Mouse (Mus musculus) small intestine, adult 2 months (tissue): ENCODE data around the gene Rdh5.

Experiments
- CTCF ChIP-seq: fragments of 200-500 bp; IDR thresholded peaks from 2 replicates; pipeline ENCODE4 v1.5.1; 2012; ENCODE audit warnings: low read depth, mild to moderate bottlenecking, control low read depth, inconsistent platforms, low read length, moderate library complexity, mixed read lengths; ENCODE audit not compliant: insufficient replicate concordance, insufficient read length; ENCODE audit errors: extremely low read depth
- POLR2A ChIP-seq: fragments of 200-500 bp; IDR thresholded peaks from 2 replicates; pipeline ENCODE4 v1.6.1; 2012; ENCODE audit warnings: low read depth, mild to moderate bottlenecking, control low read depth, inconsistent platforms, low read length, moderate library complexity

DNA sequence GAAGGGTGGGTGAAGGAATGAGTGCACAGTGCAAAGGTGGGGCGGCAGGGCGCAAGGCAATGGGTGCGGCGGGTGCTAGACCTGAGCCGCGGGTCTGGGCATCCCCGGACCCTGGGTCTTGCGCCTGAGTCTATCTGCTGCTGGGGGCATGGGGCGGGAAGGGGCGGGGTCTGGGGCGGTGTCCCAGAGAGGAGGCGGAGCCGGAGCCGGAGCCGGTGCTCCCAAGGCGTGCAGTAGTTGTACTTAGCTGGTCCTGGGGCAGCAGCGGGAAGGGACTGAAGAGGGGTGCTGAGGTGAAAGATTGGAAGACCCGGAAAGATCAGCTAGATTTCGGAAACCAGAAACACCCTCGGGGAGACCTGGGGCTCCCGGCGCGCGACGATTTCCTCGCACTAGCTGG, 10.9 kb upstream of the Rdh5 start, which contains the start of gene Itga7:
- TF ChIP-seq POLR2A: no peak
- TF ChIP-seq CTCF: no peak
